9 mouse cellular contexts compared by ENCODE assay signal in genomic region chr19:45847016-45847732, GRCm38 (mm10). TPM values are rescaled to one million over a fixed set of nuclear protein-coding genes. Genes with fewer than 3 reads are reported as not detected.
DNase-seq lines count a peak whose midpoint lies in the region; ATAC-seq and TF ChIP-seq lines count a peak whose summit lies in the region.
"Had no signal": no experiment of that assay in that cellular context is flagged by ENCODE, and none has a peak within 500 bp of the region (broad histone marks: within the 10 kb centered on the region; RNA-seq: fewer than 3 reads in every experiment).

No protein-coding gene starts in this region.

- H3K9ac ChIP-seq in liver, embryonic 12.5 days: no peak overlapping the region
- H3K9ac ChIP-seq: neural tube, embryonic 12.5 days had no signal

- H3K27me3 ChIP-seq in cerebellum, adult 2 months (ENCODE audit: control insufficient read depth, insufficient read depth, low read length): no peaks in the 10 kb centered on the region
- H3K27me3 ChIP-seq in liver, embryonic 12.5 days (replicated peaks): no peaks in the 10 kb centered on the region
- H3K27me3 ChIP-seq: neural tube, embryonic 12.5 days had no signal

- no peak overlapping the region for H3K4me3 ChIP-seq in cerebellum, adult 2 months (replicated peaks; ENCODE audit: insufficient read depth, low read depth, low read length)
- no peak overlapping the region for H3K4me3 ChIP-seq in liver, embryonic 12.5 days
- H3K4me3 ChIP-seq: neural tube, embryonic 12.5 days had no signal

- no peak for TF ChIP-seq POLR2A in cerebellum, adult 2 months (IDR thresholded peaks at IDR 0.05; ENCODE audit: borderline replicate concordance, insufficient read depth, low read length)

- H3K4me2 ChIP-seq in liver, embryonic 12.5 days: no peak overlapping the region
- H3K4me2 ChIP-seq: neural tube, embryonic 12.5 days had no signal

- no peak for ATAC-seq in liver, embryonic 12.5 days
- ATAC-seq in granulocyte monocyte progenitor cell, adult 5-6 weeks (replicated peaks; ENCODE audit: poor library complexity, severe bottlenecking): no peak
- ATAC-seq in megakaryocyte, adult 5-6 weeks (ENCODE audit: poor library complexity, severe bottlenecking): no peak

- DNase-seq in cerebellum, adult 2 months: no peak
- no peak for DNase-seq in cerebellum, postnatal 36 days
- peak; percentile 17 for DNase-seq in liver
- DNase-seq in adrenal gland, postnatal 25 days: peak; percentile 15
- DNase-seq in right cerebral cortex, postnatal 14 days: peak; percentile 30

- peak; percentile 13; the same call in 1 of the 2 replicates for TF ChIP-seq CTCF in cerebellum, adult 2 months (IDR thresholded peaks at IDR 0.05; ENCODE audit: borderline replicate concordance, insufficient read depth, low read depth, low read length)

- WGBS in cerebellum, adult 2 months: 94% methylated on average over 3 of the region's 3 CpGs
- 86% methylated on average over 3 of the region's 3 CpGs for WGBS in liver, embryonic 12.5 days (ENCODE audit: insufficient replicate concordance)

- H3K9me3 ChIP-seq in liver, embryonic 12.5 days (replicated peaks): no peaks in the 10 kb centered on the region
- H3K9me3 ChIP-seq: neural tube, embryonic 12.5 days had no signal

- H3K36me3 ChIP-seq in liver, embryonic 12.5 days: no peaks in the 10 kb centered on the region
- H3K36me3 ChIP-seq: neural tube, embryonic 12.5 days had no signal

- H3K4me1 ChIP-seq in cerebellum, adult 2 months (ENCODE audit: control insufficient read depth, insufficient read depth, low read length): no peaks in the 10 kb centered on the region
- peaks cover 11% of the 10 kb centered on the region for H3K4me1 ChIP-seq in liver, embryonic 12.5 days

- H3K27ac ChIP-seq in cerebellum, adult 2 months (ENCODE audit: insufficient read depth, low read length): no peak overlapping the region
- no peak overlapping the region for H3K27ac ChIP-seq in liver, embryonic 12.5 days
- H3K27ac ChIP-seq: neural tube, embryonic 12.5 days had no signal

RNA-seq across cellular contexts. Expression of gene Kcnip2, which starts 31.3 kb away (rescaled TPM):
- 9.5 and 10.8 TPM in 2 replicates for polyA plus RNA-seq in cerebellum, adult 2 months (2012; rRNA removed)
- 1.3 and 1.4 TPM in 2 replicates for polyA plus RNA-seq in liver, embryonic 12.5 days (2016; fragmentation: Nextera tagmentation; extraction: Ambion mirVana)
- 0.27 TPM in 1 of 2 replicates, not detected in the other for total RNA-seq in adrenal gland, postnatal 25 days (2021)
- total RNA-seq in granulocyte monocyte progenitor cell, adult 5-6 weeks (2014; fragmentation: Nextera tagmentation): not detected in 2 replicates
- total RNA-seq in granulocyte monocyte progenitor cell, adult 5-6 weeks (2017): not detected in 2 replicates
- 0.09 and 0.16 TPM in 2 replicates for total RNA-seq in megakaryocyte, adult 5-6 weeks (2015)
- total RNA-seq in megakaryocyte, adult 5-6 weeks (2017): not detected in 2 replicates

Comparison
In these comparisons a context has a peak if more than half of its experiments do, and no peak if none do; other contexts are left out.
1. DNase-seq: peak in liver (single experiment), adrenal gland, postnatal 25 days (single experiment) and right cerebral cortex, postnatal 14 days (single experiment); none in cerebellum, adult 2 months (0 of 2) and cerebellum, postnatal 36 days (0 of 2).